Mouse (Mus musculus) T-cell, adult 2 months (primary cell): ENCODE data around the gene Uchl4.
A peak's percentile ranks its signal among the peaks of the same experiment; 100 is the strongest.
"Not testable (repeated sequence)": the region's sequence is repeated elsewhere in the genome, so short reads cannot be mapped to it uniquely, and the experiment has no call there.

ENCODE experiments used
- DNase-seq: peaks from one replicate; pipeline ENCODE4 v3.0.0; 2022; ENCODE audit warnings: low spot score

Gene Uchl4

GRCm38 (mm10) chr9:64231674-64232073 is 3.3 kb upstream of the Uchl4 start:
- no peak for DNase-seq

DNA sequence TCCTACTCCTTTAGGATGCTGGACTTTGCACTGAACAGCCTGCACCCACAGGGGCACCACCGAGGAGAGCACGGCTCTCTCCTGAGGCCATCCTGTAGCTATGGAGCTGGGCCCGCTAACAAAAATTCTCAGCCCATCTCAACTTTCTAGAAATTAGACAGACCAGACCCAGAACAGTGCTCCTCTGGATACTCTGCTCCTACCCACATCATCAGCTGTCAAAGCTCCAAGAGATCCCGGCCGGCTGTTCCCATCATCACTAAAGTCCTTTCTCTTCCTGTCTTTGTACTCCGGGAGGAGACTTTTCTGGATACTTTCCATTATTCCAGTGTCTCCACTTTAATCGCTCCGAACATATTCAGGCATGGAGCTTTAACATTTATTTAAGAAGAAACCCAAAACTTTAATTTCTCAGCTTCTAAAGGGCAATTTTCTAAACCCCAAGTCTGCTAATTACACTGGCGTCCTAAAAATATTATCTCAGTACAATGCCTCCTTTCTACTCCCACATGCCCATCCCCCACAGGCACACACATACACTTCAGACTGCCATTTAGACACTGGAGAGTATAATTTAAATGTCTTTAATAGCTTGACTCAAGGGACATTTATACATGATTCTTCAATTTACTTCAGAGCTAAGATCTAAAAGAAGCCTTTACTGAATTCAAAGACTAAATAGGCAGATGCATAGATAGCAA is 2.6 kb upstream of the Uchl4 start:
- no peak for DNase-seq

DNA sequence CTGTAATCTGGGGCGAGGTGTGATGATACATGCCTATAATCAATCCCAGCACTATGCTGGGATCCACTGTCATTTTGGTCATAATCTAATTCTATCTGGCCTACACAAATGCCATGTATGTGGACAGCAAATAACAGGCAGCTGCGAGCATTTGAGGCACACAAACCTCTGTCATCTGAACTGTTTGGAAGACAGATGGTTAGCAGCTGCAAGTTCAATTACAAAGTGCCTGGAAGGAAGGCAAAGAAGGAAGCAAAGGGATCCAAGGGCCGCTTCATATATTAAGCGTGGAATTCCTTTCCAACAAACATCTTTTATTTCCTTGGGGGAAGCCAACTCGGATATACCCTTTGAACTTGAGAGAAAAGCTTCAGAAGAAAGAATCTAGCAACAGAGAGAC is 1.3 kb upstream of the Uchl4 start:
- no peak for DNase-seq

DNA sequence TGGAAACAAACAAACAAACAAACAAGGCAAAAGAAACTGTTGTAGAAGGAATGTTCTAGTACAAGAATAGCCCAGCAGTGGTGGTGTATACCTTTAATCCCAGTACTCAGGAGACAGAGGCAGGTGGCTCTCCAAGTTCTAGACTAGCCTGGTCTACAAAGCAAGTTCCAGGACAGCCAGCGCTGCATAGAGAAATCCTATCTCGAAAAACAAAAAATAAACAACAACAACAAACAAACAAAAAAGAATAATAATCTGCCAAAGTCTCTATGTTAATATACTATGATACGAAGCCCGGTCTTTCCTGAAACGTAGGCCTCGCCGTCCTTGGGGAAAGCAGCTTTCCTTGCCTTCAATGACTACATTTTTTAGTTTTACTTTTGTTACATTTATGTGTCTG is 1.1 kb downstream of the Uchl4 start:
- no peak for DNase-seq

DNA sequence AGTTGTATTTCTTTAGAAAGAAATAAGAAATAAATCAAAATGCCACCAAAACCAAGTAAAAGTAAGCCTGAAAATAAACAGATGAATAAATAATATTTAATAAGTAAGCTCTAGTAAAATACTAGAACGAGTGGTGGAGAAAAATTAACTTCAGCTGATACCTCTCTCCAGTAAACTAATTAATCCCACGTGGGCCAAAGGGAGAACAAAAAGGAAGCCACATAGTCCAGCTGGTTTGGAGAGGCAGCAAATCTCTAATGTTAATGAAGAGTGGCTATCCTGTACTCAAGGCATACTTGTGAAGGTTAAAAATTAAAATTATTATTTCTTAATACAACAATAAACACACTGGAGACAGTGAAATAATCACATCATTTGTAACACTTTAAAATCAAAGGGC is 5.1 kb downstream of the Uchl4 start:
- DNase-seq = no peak

- no peak for DNase-seq
These were observed 5.7 kb downstream of the Uchl4 start for GRCm38 (mm10) chr9:64240681-64241080.

DNA sequence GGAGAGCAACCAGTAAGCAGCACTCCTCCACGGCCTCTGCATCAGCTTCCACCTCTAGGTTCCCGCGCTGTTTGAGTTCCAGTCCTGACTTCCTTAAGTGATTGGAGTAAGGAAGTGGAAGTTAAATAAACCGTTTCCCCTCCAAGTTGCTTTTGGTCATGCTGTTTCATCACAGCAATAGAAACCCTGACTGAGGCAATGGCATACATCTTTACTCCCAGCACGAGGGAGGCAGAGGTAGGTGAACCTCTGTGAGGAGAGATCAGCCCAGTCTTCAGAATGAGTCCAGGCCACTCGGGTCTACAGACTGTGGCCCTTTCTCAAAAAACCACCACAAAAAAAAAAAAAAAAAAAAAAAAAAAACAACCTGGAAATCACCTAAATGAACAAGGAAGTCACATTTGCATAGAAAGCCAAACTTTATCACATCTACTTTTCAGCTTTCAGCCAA is 7.4 kb downstream of the Uchl4 start:
- DNase-seq = no peak

DNA sequence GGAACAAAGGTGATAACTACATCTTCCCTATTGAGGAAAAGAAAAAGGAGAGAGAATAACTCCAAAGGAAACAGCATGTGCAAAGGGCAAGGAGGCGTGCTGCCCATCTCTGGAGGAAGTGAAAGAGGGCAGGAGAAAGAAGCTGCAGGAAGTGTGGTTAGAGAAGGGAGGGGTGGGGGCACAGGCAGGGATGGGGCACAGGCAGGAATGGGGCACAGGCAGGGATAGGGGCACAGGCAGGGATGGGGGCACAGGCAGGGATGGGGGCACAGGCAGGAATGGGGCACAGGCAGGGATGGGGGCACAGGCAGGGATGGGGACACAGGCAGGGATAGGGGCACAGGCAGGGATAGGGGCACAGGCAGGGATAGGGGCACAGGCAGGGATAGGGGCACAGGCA is 14.4 kb downstream of the Uchl4 start:
- no peak for DNase-seq

DNA sequence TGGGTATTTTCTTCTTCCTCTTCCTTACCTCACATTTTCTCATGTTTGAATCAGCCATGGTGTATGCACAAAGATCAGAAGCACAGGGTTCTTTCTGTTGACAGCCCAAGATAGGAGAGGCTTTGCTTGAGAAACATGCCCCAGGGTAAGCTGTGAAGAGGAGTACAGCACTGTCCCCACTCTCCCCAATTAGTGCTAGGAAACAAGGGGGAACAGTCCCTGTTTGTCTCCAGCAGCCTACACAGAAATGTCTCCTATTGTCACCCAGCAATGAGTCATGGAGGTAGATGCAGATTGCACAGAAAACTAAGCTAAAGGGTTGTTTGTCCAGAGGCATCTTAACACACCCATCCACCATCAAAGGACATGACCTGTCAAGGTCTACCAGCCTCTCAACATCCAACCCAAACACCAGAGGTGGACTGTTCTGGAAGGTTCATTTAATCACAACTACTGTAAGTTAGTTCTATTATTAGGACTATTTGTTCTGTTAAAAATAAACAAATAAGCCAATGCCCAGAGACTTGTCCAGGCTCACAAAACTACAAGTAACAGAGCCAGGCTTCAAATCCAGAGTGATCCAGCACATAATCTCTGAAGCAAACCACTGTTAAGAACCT is 15.2 kb downstream of the Uchl4 start:
- DNase-seq = no peak

- DNase-seq = no peak
These were observed 17.6 kb downstream of the Uchl4 start for GRCm38 (mm10) chr9:64252591-64253020.

DNA sequence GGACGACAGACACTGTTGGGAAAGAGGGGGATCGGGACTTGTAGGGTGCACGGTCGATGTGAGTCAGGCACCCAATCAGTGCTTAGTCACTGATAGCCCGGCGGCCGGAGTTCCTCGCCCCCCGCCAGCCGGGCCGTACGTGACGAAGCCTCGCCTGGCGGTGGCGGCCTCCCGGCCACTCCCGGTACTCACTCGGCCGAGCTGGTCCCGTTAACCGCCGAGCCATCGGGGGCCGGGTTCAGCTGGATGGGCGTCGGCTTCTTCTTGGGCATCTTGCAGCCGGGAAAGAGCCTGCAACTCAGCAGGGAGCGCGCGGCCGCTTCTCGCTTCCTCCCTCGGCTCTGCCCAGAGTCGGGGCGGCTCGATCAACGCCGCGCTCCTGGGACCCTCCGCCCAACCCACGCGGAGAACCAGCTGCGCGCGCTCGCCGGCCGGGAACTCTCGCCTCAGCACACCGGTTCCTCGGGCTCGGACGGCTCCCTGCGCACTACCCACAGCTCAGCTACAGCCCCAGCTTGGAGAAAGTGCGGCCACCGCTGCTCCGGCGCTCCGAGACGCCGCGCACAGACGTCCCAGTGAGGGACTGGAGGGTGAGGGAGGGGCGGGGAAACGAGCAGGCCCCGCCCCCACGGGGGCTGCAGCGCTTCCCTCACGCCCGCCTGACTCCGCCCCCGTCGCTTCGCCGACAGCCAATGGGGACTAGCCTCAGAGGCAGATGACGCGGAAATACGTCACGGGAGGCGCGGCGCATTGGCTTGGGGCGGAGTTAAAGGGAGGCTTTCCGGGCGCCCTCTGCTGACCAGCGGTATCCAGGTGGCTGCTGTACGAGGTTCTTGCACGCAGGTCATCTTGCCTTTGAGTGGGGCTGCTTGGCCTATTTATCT is 18.3 kb downstream of the Uchl4 start, which contains the start of gene Map2k1:
Gene Map2k1 (minus strand): TSS at position 611 of the 884 bp plus-strand sequence.
- DNase-seq = peak; percentile 99

- no peak for DNase-seq
These were observed 20.4 kb downstream of the Uchl4 start for GRCm38 (mm10) chr9:64255422-64255821.

DNA sequence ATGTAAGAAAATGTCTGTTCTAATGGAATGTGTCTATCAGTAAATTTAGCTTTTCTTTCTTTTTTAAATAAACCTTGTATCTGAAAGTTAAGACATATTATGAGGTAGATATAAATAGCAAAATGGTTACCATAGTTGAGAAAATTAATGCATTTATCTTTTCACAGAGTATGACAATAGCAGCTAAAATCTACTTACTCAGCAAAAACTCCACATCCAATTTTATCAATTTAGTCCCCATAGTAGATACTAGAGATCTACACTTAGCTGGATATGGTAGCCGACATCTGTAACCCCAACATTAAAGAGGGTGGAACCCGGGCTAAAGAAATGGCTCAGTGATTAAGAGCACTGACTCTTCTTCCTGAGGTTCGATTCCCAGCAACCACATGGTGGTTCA is 21.2 kb downstream of the Uchl4 start:
- no peak for DNase-seq

- DNase-seq = no peak
These were observed 24.9 kb downstream of the Uchl4 start for GRCm38 (mm10) chr9:64259906-64260305.

DNA sequence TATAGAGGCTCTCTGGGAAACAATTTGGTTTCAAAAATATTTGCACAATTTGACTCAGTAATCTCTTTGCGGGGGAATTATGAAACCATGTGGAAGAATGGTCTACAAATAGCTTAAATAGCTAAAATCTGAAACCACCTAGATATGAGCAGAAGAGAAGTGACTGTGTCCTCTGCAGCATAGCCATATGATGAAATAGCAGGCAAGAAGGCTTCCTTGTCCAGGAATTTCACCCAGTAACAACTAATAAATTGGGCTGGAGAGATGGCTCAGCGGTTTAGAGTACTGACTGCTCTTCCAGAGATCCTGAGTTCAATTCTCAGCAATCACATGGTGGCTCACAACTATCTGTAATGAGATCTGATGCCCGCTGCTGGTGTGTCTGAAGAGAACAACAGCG is 26.0 kb downstream of the Uchl4 start:
- DNase-seq = no peak

- no peak for DNase-seq
These were observed 29.8 kb downstream of the Uchl4 start for GRCm38 (mm10) chr9:64264813-64265212.

DNA sequence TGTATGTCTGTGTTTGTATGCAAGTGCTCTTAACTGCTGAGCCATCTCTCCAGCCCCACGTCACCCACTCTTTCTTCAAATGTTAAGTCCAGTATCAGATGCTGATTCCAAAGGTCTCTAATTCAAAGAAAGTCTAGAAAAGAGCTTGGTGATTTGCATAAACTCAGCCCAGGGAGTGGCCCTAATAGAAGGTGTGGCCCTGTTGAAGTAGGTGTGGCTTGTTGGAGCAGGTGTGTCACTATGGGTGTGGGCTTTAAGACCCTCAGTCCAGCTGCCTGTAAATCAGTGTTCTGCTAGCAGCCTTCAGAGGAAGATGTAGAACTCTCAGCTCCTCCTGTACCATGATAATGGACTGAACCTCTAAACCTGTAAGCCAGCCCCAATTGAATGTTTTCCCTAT is 32.2 kb downstream of the Uchl4 start:
- DNase-seq = no peak

- DNase-seq = no peak
These were observed 33.2 kb downstream of the Uchl4 start for GRCm38 (mm10) chr9:64268196-64268595.

GRCm38 (mm10) chr9:64268836-64269235 is 33.8 kb downstream of the Uchl4 start:
- DNase-seq = not testable (repeated sequence)

- DNase-seq = no peak
These were observed 36.2 kb downstream of the Uchl4 start for GRCm38 (mm10) chr9:64271249-64271648.

- peak; percentile 28 for DNase-seq
These were observed 37.6 kb downstream of the Uchl4 start for GRCm38 (mm10) chr9:64272611-64273010.

DNA sequence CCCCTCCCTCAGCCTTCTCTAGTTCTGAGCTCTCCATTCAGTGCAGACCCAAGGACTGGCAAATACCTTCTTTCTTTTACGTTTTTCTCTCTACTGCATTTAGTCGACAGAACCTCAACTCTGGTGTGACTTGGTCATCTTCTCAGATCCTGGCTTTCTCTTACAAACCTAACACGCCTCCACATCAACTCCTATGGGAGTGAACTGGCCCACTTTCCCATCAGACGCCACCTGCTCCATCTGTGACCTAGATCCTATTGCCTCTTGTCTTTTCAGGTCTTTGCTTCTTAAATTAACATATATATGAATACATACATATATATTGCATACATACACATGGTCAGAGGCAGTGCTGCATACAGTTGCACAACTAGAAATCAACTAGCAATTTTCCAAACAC is 38.8 kb downstream of the Uchl4 start:
- no peak for DNase-seq

DNA sequence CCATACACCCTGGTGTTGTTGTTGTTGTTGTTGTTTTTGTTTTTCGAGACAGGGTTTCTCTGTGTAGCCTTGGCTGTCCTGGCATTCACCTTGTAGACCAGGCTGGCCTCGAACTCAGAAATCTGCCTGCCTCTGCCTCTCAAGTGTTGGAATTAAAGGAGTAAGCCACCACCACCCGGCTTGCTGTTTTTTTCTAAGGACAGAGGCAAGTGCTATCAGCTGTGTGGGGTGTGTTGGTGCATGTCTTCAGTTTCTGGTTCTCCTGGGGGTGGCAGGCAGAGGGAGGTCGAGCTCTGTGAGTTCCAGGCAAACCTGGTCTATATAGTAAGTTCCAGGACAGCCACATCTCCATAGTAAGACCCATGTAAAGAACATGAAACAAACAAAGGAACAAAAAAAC is 39.3 kb downstream of the Uchl4 start:
- no peak for DNase-seq
